Mouse (Mus musculus) MEL (cell line): ENCODE results near the gene Rnf114.

Experiments used
- CTCF ChIP-seq, 3 experiments: IDR thresholded peaks in 2 of 3; conservative IDR thresholded peaks in 1 of 3; 2 replicates each; pipeline ENCODE4 v1.5.1; 2011 to 2012; ENCODE audit warnings: low read length in 3 of 3, low read depth in 2 of 3, mild to moderate bottlenecking in 2 of 3, improper control_type of control experiment in 1 of 3, inconsistent platforms in 1 of 3, mixed read lengths in 1 of 3, moderate library complexity in 1 of 3; ENCODE audit not compliant: control insufficient read depth in 1 of 3, insufficient read depth in 1 of 3, poor library complexity in 1 of 3, severe bottlenecking in 1 of 3
- ETS1 ChIP-seq: IDR thresholded peaks from 2 replicates; pipeline ENCODE4 v1.6.1; 2012; ENCODE audit warnings: low read depth, mild to moderate bottlenecking, inconsistent platforms, low read length, improper control_type of control experiment, moderate library complexity
- MAZ ChIP-seq: IDR thresholded peaks from 2 replicates; pipeline ENCODE4 v1.6.1; 2012; ENCODE audit warnings: low read depth, mild to moderate bottlenecking, inconsistent platforms, low read length, improper control_type of control experiment
- POLR2A ChIP-seq, 2 experiments: IDR thresholded peaks; 2 replicates each; pipeline ENCODE4 v1.6.1; 2011 to 2012; ENCODE audit warnings: low read length in 2 of 2, mild to moderate bottlenecking in 2 of 2, control low read depth in 1 of 2, improper control_type of control experiment in 1 of 2, low read depth in 1 of 2, moderate library complexity in 1 of 2; ENCODE audit not compliant: control insufficient read depth in 1 of 2, insufficient read depth in 1 of 2, poor library complexity in 1 of 2

- no peak for TF ChIP-seq CTCF (IDR thresholded peaks at IDR 0.05 in 2 of 3, conservative IDR thresholded peaks at IDR 0.05 in 1 of 3; ENCODE audit: control insufficient read depth in 1 of 3, insufficient read depth in 1 of 3, low read depth in 2 of 3, low read length in 3 of 3, poor library complexity in 1 of 3, severe bottlenecking in 1 of 3)
- TF ChIP-seq MAZ, result no peak
- no peak for TF ChIP-seq POLR2A (IDR thresholded peaks at IDR 0.05; ENCODE audit: control insufficient read depth in 1 of 2, insufficient read depth in 1 of 2, low read depth in 1 of 2, low read length in 2 of 2, poor library complexity in 1 of 2)
- TF ChIP-seq ETS1, result no peak
These were observed 70.6 kb downstream of the Rnf114 start for GRCm38 (mm10) chr2:167563035-167563434.
